Mouse (Mus musculus) megakaryocyte, embryonic 14.5 days (primary cell): ENCODE results near the gene Smoc1.

ENCODE experiments used
- FLI1 ChIP-seq: IDR thresholded peaks from 2 replicates; pipeline ENCODE4 v1.6.1; 2012; ENCODE audit warnings: low read length, inconsistent platforms, mixed read lengths
- GATA1 ChIP-seq: IDR thresholded peaks from 3 replicates; pipeline ENCODE4 v1.6.1; 2012; ENCODE audit warnings: mixed read lengths, low read length, inconsistent platforms, borderline replicate concordance

DNA sequence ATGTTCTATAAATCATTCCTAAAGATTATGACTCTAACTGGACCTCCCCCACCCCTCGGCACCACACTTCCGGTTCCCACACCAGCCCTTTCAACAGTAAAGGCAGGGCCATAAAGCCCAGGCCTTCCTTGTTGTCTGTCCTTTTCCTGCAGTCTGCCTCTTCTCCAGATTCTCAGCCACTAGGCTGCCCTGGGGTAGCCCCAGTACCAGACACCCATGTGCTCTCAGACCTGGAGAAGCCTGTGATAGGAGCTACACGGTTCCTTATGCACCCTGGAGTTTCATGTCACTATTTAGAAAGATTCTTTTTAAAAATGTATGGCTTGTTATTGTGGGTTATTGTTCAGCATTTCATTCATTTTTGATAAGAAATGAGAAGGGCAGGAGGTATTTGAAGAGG lies 133.8 kb downstream of the Smoc1 start:
- TF ChIP-seq GATA1 (no peak), FLI1 (no peak)
